Mouse (Mus musculus): ENCODE measurements at regions not wholly inside any gene's neighbourhood (a gene's known extent, or its start where the extent isn't known, plus 50 kb on each side); places are given as distances from the start of the nearest gene placed in this dataset.

GRCm38 (mm10) chr8:117899892-117900291, 98.1 kb upstream of the Mphosph6 start:
- TF ChIP-seq CTCF (IDR thresholded peaks at IDR 0.05; ENCODE audit: low read depth), result no peak
- TF ChIP-seq EP300 (optimal IDR thresholded peaks at IDR 0.05), result no peak
